Mouse (Mus musculus) neural tube, embryonic 10.5 days (tissue): ENCODE measurements around the gene Atrnl1.

ENCODE experiments used
- DNase-seq: peaks from one replicate; pipeline ENCODE4 v3.0.0-alpha.2; 2017; ENCODE audit warnings: low spot score; ENCODE audit errors: extremely low spot score

The Atrnl1 gene

DNA sequence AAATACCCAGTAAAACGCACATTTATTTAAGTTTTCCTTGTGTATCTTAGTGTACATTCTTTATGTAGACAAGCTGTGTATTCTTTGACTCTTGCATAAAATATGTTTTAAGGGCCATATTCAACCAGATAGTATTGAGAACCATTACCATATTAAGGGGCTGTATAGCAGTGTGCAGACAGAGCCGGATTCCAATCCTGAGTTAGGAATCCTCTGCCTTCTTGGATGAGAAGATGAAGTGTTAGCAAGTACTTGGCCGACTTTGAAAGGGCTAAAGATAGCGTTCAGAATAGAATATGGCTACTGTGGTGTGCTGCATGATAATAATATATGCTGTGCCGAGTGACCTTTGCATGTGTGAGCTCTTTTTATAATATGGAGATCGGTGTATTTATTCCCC, 500.5 kb downstream of the Atrnl1 start:
- DNase-seq: no peak

DNA sequence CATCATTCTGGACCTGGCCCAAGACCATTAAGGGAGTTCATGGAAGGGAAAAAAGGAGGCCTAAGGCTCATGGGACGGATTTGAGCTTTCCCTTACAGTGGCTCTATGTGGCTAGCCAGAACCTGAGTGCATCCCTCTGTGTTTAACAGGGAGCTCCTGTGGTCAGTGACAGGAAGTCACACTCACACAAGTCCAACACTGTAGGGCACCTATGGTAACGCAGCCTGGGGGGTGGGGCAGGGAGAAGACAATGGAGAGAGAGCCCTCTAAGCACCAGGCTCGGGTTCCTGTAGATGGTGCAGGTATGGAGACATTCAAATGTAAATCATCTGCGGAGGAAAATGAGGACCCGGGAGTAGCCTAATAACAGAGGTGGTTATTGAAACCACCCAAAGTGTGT, 501.3 kb downstream of the Atrnl1 start:
- DNase-seq: no peak

DNA sequence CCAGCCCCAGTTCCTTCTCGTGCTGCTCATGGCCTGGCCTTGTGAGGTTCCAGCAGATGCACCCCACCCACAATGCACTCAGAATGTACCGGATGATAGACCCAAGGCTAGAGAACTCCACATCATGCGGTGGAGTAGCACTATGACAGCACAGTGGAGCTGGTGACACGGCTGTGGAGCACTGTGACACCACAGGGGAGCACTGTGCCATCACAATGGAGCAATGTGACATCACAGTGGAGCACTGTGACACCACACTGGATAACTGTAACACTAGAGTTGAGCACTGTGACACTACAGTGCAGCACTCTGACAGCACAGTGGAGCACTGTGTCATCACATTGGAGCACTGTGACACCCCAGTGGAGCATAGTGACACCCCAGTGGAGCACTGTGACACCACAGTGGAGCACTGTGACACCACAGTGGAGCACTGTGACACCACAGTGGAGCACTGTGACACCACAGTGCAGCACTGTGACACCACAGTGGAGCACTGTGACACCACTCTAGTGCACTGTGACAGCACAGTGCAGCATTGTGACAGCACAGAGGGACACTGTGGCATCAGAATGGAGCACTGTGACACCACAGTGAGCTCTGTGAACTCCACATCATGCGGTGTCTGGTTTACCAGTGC, 502.4 kb downstream of the Atrnl1 start:
- DNase-seq: no peak

DNA sequence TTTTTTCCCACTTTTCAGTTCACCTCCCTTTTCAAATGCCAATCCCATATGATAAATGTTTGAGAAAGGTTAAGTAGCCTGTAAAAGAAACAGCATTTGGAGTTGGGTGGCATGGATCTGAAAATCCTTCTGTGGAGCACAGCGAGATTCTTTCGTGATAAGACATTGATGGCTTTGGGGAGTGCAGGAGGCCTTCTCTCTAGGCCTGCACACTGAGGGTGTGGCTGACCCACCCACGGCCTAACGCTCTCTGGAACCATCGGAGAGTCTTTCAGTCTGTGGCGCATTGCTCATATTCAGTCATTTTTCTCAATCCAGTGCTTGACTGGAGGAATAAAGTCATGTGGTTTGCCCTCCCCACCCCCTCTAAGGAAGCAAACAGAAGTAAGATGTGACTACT, 506.8 kb downstream of the Atrnl1 start:
- DNase-seq: no peak

DNA sequence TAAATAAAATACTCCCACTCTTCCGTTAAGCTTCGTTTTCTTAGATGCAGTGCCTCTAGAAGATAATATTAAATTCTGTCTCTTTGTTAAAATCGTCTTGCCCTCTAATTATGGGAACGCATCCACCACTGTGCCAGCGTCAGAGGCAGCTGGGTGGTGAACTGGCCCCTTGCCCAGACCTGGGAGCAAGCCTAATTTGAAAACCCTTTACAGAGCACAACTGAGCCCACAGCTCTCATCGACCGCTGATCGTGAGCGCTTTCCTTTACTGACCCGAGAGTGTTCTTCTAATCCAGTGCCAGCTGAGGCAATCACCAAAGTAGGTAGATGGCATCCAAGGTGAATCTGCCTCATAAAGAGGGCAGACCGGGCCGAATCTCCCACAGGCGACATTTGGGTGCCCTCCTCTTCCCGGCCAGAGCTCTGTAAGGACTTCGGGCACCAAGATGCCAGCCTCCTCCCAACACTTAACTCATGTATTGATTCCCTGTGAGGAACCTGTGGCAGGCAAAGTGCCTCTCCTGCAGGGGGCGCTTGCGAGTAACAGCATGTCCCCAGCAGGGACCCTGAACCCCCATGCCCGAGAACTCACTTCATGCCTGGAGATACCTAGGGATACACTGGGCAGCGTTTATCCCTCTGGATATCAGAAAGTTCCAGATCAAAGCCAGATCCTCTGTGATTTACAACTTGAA, 507.5 kb downstream of the Atrnl1 start:
- no peak for DNase-seq

DNA sequence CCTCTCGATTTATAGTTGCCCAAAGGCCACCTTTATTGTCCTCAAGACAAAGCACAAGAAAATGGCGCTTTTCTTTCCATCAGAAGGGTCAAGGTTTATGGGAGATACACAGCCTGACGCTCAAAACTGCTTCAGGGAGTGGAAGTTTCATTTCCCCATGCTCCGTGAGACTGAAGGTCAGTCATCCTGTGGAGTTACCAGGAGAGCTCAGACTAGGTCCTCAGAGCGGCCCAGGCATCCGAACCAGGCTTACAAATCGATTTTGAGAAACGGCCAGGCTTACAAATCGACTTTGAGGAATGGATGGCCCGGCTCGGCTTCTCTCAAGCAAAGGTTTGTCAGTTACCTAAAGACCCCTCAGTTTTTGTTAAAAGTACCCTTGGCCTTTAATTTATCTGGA, 508.0 kb downstream of the Atrnl1 start:
- no peak for DNase-seq

DNA sequence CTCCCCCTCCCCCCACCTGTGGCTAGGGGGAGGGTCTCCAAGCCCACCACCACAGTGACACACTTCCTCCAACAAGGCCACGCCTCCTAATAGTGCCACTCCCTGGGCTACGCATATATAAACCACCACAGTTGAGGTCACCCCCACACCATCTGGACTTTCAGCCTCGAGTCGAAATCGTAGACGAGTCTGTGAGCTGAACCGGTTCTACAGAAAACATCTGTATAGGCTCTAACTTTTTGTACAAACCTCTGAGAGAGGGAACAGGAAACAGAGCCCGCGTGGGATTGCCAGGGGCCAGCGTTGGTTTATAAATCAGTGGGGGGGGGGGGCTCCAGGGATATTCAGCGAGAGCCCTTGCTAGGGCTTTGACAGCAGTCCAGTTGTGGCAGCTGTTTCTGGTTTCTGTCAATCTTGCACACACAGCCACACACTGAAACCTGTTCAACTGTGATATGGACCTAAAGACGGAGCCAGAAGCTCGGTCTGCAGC, 508.9 kb downstream of the Atrnl1 start:
- DNase-seq: no peak

DNA sequence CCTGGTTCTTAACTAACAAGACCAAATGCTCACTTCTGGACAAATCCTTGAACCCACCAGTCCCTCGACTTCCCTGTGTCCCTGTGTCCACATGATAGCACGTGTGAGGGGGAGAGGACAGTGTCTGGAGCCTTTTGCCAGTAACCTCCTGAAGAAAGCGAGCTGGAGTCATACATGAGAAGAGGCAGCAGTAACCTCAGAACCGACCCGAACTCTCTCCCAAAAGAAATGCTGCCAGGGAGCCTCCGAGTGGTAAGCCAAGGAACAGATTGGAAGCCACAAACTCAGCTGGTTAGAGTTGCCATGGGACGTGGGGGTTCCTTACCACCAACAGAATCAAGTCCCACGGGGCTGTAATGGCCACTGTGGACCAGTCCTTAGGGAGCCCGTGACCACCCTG, 509.8 kb downstream of the Atrnl1 start:
- DNase-seq: no peak

DNA sequence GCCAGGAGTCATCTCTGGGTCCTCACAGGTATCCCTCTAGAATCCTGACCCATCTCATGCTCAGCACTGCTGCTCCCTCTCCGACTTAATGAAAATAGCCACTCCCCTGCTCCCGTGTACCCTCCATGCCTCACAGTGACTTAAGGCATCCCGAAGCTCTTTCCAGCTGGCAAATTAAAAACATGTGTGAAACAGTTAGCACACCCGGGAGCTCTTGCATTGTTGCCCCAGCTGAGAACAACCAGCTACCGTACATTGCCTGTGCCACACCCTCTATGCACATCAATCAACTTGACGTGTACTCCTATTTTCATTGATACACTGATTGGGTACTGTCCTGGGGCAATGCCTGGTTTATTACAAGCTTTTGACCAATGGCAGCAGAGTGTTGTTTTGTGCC, 510.8 kb downstream of the Atrnl1 start:
- no peak for DNase-seq

DNA sequence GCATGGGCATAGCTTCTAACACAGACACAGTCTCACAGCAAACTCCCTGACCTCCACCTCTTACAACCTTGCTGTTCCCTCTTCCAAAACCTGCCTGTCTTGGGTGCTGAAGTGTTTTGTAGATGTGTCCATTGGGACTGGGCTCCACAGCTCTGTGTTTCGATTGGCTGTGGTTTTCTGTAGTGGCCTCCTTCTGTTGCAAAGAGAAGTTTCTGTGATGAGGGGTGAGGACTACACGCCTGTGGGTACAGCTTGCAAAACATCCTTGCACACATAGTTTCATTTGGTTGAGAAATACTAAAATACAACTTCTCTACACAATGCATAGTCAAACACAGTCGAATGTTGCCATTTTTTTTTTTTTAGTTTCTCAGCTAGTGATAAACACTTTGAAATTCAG, 512.8 kb downstream of the Atrnl1 start:
- DNase-seq: no peak

DNA sequence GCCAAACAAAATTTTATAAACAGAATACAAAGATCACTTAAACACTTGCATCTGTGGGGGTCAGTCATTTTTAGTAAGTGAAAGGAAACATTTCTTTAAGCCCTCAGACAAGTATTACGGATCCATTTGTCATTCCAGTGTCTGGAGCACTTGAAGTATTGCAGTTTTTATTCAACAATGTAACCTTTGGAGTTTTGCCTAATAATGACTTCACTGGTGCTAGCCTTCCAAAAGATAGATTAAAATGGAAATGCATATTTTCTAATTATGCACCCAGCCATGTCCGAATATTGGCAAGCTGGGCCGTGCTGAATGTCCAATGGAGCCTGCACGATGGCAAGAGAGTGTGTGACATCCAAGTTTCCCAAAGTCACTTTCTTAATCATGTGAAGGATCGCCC, 513.7 kb downstream of the Atrnl1 start:
- DNase-seq: no peak

DNA sequence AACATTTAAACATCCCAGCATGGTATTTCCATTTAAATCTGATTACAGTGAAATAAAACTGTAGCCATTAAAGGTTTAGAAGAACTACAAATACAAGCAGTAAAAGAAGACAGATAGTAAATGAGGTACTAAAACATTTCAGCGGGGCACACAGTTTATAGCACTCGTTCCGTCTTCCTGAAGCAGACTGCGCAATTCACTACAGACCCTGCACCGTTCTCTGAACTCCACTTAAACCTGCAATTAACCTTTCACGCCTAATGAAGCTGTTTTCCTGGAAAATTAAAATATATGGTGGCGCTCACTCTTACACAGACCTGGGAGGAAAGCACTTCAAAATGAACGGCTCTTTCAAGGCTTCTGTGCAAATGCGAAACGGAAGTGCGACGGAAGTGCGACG, 514.2 kb downstream of the Atrnl1 start:
- DNase-seq: no peak

DNA sequence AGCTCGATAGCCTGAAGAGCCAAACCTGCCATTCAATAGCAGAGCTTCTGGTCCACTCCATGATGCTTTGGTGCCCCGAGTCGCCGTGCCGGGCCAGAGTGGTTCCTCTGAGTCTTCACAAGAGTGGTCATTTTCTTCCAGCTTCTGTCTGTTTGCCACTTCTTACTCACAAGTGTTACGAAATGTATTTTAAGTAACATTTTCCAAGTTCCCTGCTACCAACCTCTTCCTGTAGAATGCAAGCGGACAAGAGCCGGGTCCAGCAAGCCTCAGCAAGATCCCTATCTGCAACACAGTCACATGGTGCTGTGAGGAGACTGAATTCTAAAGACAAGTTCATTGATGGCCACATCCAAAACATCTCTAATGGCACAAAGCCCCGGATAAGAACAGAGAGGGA, 521.1 kb downstream of the Atrnl1 start:
- no peak for DNase-seq

DNA sequence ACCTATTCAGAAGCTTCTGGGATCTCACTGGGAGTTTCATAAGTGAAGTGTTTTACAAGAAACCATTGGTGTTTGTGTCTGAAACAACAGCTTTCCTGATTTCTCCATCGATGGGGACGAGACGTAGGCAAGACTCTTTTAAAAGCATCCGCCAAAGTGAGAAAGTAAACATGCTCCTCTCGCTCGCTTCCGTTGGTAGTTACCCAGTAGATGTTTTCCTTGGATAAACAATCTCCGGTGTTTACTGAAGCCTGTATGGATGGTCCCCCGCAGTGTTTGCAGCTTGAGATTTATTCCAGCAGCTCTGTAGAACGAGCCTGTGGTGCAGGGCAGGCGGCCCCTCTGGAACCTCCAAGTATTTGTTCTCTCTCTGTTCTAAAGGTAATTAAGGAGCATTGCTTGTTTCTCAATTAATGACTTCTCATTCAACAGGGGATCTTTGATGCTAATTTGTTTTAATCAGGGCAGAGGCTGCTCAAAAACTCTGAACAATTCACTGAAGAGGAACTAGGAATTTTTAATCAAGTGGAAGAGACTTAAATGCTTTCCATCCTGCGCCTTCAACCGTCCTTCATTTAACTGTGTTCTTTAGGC, 529.5 kb downstream of the Atrnl1 start:
- DNase-seq: no peak

DNA sequence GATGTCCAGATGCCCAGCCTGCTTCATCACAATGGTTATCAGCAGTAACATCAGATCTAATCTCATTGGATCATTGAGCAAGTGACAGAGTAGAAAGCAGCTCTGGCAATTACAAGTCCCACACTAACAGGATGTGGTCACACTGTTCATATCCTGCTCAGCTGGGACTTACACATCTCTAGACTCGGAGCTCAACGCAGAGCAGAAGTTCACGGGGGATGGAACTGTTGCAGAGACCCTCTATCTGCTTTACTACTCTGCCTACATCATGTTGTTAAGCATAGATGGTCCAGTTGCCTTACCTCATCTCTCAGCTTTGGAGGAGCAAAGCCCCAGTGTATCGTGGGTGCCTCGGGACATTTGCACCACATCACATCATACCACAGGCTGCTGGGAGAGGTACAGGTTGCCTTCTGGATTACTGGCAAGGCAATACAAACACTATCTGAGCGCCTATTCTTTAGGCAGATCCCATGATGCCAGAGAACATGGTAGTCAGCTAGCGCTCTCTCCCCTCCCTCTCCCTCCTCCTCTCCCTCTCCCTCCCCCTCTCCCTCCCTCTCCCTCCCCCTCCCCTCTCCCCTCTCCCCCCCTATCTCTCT, 533.1 kb downstream of the Atrnl1 start:
- no peak for DNase-seq

DNA sequence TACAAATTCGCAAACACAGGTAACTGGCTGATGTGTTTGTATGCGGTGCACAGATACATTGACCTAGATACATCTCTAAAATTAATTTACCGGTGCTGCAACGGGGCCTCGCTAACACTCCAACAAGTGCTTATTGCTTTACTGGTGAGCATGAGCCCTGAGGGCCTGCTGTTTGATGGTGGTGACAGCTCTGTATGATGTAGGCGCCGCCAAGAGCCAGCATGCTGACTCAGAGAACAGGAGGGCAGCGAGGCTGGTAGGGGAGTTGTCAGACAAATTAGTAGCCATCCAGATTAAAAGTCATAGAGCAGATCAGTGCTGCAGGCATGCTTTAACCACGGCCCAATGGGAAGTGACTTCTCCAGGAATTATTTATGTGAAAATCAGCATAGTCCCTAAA, 534.7 kb downstream of the Atrnl1 start:
- no peak for DNase-seq

DNA sequence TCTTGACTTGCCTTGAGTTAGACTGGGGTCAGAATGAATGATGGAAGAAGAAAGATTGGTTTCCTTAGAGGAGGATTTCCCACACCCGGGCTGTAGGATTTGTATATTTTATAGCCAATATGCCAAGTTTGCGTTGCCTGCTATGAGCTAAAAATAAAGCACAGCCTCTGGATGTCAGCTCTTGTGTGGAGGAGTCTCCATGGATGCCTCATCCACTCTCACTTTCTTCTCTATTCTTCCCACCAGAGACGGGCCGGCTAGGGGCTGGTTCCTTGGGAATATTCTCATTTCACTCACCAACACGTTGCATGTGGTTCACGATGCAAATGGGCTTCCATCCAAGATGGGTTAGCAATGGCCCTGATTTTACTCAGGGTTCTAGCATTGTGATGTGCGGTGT, 540.4 kb downstream of the Atrnl1 start:
- DNase-seq: no peak

DNA sequence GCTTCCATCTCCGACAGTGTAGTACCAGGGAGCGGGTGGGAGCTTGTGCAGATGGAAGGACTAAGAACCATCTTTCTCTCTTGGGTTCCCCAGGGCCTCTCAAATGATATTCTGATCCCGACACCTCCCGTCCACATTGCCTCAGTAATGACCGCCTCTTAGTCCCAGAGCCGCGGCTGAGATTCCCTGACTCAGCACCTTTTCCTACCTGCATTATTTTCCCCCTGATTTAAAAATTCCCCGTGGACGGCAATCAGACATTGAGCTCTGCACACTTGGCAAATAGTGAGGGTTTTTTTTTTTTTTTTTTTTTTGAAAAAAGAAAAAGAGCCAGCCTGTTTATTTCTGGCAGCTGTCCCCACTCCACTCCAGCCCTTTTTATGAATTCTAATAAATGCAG, 550.7 kb downstream of the Atrnl1 start:
- no peak for DNase-seq

DNA sequence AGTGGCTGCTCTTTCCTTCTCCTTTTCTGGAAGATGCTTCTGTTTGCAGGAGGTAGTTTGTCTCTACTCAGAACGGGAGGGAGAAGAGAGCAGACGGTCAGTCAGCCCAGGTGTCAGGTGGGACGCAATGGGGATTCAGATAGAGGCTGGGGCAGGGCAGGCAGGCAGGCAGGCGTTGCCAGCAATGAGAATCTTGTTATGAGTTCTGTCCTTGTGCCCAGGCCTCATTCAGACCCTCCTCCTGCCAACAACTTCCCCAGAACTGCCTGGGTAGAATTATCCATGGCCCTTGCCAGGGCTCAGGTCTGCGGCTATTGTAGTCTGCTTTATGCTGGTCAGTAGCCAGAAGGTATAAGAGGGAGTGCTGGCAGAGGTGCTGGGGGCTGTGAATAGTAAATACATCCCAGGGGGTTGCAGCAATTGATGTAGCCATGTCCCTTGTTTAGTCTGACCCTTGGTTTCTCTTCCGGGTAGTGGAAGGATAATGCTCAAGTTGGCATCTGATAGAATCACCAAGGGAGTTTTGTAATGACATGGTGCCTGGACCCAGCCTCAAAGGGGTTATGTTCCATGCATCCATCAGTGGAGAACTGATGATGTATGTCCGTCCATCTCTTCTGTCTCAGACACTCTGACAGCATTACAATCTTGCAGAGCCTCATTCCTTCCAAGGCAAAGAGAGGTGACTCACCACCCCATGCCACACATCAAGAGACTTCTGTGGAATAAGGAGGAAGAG, 554.2 kb downstream of the Atrnl1 start:
- no peak for DNase-seq

DNA sequence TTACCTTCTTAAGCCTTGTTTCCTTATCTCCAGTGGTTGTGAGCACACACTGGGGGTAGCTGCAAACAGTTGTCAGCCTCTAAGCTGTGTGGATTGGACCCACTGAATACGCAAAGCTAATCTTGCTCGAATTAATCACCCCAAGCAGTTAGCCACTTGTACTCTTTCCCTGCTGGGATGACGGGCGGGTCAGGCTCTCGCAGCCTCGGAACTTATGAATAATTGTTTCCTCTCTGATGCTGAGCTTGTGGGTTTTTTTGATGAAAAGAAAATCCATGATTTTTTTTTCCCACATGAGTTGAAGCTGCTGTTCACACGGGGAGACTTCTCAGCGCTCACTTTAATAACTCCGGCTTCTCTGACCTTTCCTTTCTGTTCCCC, 554.8 kb downstream of the Atrnl1 start:
- no peak for DNase-seq

DNA sequence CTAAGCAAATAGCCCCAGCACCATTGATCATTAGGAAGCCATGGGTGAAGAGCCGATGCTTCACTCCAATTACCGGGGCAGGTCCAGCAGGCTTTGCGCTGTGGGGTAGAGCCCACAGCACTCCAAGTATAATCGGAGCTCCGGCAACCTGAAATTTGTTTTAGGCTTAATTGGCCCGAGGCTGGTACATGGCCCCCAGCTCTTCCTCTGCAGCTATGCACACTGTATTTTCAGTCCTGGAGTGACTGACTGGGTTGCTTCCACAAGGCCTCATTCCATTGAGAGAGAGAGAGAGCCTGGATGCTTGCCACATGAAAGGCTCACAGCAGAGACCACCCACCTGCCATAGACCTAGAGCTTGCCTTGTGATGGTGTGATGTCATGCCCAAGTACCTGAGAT, 555.3 kb downstream of the Atrnl1 start:
- DNase-seq: no peak

DNA sequence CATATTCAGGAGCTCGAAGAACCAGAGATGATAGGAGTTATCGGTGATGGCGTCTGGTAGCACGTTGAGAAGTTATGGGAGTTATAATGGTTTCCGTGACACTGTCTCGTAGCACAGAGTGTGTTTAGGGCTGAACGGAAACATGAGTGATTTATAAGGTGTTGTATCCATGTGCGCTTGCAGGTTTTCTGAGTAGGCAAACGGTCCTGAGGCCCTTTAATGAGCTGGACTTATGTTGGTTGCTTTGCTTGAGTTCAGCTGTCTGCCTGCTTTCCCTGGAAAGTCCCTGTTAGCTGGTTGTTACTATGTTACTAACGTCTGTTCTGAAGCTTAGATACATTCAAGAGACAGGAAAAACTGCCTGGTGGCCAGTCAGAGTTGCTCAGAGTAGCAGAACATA, 567.6 kb downstream of the Atrnl1 start:
- DNase-seq: no peak
